Mouse (Mus musculus) fat pad, adult 2 months (tissue): ENCODE results near the gene Zfp13.

Experiments
- DNase-seq: peaks from one replicate; pipeline ENCODE4 v3.0.0-alpha.2; 2011; ENCODE audit warnings: low read depth, low spot score; ENCODE audit errors: extremely low read depth

Zfp13 gene

DNA sequence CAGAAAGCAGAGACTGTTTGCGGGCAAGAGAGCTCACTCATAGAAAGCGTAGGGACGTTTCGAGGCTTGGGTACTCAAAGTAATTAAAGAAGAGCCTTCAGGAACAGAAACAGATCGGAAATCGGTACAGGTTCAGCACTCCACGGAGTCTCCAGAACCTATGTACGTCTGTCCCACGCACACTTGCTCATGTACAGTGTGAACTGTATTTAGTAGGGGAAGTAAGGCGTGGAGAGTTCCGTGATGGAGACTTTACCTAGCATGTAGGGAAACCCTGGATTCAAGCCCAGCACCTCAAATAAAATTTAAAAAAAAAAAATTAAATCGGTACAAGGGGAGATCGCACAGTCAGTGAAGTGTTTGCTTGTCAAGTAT, 6.4 kb downstream of the Zfp13 start:
- no peak for DNase-seq

DNA sequence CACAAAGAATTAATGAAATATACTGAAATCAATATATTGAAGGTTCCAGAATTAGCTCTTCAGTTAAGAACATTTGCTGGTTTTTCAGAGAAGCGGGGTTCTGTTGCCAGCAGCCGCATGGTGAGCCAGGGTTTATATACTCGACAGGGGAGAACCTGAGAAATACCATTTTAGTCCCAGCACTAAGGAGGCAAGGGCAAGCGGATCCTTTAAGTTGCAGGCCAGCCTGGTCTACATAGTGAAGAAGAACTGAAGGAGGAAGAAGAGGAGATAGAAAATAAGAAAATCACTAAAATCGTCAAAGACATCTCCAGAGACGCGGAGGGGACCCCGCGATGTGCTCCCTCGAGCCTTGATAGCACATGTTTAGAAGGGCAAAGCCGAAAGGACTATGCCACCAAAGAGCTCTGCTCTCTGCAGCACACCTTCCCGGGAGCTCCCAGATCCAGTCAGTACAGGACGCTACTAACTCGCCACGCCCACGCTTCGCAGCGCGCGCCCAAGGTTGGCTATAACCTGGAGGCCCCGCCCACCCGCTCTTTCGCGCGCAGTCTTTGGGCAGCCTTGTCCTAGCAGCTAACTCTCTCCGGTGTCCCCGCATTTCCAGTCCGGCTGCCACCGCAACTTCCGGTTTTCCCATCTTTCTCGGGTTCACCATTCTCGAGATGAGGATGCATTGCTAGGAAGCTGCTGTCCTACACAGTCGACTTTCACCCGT, 6.9 kb downstream of the Zfp13 start:
- peak; percentile 61 for DNase-seq

DNA sequence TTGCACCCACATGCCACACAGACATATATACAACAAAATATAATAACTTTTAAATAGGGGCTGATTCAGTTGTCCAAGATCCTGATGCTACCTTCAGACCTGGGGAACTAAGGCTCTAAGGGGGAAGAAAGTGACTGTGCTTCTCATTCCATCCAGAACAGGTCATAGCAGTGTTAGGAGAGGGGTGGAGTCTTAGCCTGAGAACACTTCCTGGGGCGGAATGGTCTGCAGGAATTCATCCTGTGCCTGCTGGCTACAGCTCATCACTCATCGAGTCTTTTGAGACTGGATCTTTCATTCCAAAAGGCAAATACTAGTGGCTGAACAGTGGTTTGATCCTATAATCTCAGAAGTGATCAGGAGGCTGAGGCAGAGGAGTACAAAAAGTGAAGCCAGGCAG, 12.0 kb downstream of the Zfp13 start:
- DNase-seq = no peak

DNA sequence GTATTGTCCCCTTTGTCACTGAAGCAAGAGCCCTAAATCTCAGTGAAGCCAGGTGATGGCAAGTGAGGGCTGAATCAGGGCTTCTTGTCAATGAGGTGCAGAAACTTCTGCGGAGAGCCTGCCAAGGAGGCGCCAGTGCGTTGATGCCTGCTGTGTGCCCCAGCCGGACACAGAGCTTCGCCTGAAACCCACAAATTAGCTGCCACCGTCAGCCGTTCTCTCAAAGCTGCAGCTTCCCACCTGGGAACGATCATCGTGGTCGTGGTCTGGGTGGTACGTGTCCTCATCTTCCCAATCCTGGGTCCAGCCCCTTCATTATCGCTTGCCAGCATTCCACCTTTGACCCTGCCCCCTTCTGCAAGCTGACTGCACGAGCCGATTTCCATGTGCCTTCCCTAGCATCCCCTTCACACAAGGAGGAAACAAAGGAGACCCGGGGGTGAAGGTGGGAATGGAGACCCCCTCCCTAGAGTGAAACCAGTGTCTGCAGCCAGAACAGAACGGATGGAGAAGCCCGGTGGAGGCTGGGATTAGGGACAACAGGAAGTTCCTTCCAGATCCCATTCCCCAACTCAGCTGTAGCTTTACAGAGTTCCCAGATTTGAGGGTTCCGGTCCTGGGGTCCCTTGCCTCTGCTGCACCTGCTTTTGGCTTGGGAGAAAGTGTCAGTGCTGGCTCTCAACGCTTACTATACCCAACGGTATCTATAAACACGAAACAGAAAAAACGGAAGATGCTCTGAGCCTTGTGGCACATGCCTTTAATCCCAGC, 13.4 kb downstream of the Zfp13 start:
- DNase-seq = no peak

DNA sequence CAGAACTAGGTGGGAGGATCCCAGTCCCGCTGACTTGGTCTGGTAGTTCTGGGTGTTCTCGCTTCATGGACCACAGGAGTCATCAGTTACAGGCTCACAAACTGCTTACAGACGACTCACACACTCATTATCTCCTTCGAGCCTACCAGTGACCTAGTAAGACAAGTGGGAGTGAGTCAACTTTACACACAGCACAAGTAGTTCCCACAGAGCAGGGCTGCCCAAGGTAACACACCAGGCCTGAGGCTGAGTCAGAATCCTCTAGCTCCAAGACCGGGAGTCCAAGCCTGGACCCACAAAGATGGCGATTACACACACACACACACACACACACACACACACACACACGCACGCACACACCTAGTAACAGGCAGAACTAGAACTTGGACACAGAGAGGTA, 14.5 kb downstream of the Zfp13 start:
- DNase-seq = no peak

DNA sequence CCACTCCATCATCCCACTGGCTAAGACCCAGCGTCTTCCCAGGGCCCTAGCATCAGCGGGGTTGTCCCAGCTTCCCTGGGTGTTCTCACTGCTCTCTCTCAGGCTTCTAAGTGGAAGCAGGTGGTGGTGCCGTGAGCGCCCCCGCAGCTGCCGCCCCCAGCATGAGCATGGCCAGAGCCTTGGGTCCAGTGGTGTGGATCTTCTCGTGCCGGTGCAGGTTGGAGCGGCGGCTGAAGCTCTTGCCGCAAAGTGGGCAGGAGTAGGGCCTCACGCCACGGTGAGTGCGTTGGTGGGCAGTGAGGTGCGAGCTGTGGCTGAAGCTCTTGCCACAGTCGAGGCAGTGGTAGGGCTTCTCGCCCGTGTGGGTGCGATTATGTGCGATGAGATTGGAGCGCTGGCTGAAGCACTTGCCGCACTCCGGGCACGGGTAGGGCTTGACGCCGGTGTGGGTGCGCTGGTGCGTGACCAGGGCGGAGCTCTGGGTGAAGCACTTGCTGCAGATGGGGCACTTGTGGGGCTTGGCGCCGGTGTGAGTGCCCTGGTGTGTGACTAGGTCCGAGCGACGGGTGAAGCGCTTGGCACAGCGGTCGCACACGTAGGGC, 23.2 kb downstream of the Zfp13 start:
- no peak for DNase-seq

DNA sequence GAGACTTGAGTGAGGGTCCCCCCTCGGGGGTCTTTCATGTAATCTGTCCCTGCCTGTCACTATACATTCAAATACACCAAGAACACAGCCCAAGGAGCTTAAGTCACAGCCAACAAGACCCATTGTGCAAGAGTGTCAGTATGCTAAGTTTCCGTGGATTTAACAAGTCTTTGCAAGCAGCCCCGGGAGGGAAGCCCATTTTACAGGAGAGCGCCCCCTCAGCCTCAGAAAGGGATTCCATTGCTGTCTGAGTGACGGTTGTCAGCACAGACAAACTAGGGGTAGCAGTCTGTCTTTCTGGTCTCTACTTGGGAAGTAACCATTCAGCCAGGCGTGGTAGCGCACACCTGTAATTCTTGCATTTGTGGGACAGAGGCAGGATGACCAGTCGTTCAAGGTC, 25.2 kb downstream of the Zfp13 start:
- no peak for DNase-seq

DNA sequence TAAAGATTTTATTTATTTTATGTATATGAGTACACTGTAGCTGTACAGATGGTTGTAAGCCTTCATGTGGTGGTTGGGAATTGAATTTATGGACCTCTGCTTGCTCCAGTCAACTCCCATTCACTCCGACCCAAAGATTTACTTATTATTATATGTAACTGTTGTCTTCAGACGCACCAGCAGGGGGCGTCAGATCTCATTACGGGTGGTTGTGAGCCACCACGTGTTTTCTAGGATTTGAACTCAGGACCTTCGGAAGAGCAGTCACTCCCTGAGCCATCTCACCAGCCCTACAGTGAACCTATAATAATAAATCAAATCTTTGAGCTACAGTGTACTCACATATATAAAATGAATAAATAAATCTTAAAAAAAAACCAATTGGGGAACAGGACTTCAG, 27.2 kb downstream of the Zfp13 start:
- no peak for DNase-seq

DNA sequence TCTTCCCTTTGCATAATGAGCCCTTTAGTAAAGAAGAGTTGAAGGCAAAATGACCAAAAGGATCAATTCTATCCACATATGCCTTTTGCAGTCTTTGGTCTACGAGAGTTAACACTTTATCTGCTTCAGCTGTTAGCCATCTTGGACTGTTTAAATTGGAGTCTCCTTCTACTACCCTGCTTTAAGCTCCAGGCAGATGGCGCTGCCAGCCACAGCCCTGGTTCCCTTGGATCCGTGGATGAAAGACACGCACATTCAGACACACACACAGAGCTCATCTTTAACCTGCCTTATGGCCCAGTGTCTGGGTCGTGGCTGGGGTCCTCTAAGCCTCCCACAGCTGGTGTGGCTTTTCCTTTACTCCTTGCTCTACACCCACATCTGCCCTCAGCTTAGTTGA, 28.2 kb downstream of the Zfp13 start:
- DNase-seq = no peak

DNA sequence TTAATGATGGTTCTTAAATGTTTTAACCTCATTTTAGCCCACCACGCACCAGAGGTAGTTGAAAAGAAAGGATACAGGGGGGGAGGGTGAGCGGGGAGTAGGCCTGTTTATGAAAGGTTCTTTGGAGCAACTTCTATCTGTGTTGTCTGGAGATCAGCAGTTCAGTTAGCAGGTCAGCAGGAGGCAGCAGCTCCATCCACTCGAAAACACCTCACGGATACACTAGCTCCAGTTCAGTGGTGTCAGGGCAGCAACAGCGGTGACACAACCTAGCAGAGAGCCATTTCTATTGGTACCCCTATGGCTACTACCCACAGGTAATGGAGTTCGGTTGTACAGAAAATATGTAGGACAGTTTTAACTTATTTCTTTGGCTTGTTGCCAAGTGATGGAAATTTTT, 29.3 kb downstream of the Zfp13 start:
- DNase-seq = no peak

DNA sequence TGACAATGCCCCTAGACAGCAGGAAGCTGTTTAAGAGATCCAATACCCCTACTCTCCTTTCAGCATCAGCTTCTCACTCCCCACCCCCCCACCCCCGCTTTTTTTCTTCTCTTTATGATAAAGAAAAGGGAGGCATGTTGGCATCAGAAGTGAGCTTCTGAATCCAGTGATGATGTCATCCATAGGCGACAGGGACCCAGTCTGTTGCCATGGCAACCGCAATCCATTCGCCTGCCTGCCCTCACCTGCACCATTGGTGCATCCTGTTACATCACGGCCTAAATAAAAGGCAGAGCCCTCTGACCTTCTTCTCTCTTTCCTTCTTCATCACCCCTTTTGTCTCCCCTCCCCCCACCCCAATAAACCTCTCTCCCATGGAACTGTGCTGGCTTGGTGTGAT, 30.9 kb downstream of the Zfp13 start:
- DNase-seq = no peak

DNA sequence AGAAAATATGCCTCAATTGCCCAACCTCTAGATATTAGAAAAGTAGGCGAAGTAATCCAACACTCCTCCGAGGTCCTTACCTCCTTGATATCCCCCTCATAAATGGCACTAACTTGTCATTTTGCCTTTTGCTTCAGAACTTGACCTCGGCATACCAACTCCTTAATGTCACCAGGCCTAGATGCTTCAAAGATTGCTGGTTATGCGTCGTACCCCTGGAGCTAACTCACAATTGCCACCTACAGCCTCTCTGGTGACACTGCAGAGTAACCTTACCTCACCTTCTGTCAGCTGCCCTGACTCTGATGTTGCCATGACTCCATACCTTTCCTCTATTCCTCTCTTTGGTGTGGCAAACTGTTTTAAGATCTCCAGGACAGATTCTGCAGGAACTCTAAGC, 32.5 kb downstream of the Zfp13 start:
- DNase-seq = no peak

DNA sequence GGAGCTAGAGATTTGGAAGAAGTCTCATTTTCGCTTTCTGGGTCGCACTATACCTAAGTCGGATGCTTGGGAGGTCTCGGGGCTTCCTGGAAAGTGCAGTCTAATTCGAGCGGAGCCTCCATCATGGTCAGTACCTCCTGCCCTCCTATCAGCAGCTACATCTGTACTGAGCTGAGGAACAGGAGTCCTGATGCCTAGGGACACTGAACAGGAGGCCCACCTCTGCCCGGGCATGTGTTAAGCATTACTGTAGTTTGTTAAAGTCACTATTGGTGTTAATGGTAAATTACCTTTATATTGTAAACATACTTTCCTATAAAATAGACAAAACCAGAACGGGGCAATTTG, 34.9 kb downstream of the Zfp13 start:
- no peak for DNase-seq

DNA sequence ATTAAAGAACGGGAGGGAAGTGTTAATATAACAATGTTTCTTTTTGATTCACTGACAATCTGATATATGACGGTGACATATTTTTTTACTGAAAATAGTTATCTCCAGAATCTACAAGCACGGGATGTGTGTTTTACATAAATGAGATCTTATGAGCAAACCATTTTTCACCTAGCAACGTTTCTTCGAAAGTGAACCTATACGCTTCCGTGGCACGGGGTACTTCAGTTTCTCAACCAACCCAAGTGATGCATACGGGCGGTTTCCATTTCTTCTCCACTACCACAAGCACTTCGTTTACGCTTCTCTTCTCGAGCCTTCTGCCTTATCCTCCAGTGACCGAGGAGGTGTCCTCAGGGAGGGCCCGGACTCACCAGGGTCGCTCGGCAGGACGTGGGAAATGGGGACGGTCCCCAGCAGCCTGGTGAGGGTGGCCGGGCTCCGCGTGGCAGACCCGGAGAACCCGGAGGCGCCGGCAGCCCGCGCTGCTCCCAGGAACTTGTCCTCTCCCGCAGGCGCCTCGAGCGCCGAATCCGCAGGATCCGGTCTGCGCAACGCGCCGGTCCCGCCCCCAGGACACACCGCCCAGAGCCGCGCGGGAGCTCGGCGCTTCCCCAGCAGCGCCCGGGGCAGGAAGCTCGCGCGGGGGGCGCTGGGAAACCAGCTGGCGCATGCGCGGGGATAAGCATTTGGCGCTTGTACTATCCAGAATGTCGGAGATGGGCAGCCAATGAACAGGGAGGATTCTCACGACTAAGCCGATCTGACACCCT, 35.5 kb downstream of the Zfp13 start, which contains the start of gene Zfp213:
TSS of gene Zfp213 (minus strand) at position 644 of the 773 bp plus-strand sequence.
- DNase-seq = no peak

DNA sequence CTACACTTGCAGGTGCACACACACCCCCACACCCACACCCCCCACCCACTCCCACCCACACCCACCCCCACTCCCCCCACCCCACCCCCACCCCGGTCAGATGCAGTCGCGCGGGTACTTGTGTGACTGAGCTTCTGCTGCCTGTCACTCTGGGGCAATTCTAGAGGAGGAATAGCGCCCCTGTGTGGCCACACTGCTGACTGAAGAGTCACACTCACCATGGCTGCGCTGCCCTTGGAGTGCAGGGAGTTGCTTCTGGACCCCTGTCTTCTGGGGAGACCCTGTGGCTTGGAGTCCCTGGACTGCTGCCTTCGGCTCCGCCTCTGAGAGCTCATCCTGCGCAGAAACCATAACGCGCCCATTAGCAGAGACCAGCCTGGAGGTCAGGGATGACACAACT, 39.5 kb downstream of the Zfp13 start:
- no peak for DNase-seq

DNA sequence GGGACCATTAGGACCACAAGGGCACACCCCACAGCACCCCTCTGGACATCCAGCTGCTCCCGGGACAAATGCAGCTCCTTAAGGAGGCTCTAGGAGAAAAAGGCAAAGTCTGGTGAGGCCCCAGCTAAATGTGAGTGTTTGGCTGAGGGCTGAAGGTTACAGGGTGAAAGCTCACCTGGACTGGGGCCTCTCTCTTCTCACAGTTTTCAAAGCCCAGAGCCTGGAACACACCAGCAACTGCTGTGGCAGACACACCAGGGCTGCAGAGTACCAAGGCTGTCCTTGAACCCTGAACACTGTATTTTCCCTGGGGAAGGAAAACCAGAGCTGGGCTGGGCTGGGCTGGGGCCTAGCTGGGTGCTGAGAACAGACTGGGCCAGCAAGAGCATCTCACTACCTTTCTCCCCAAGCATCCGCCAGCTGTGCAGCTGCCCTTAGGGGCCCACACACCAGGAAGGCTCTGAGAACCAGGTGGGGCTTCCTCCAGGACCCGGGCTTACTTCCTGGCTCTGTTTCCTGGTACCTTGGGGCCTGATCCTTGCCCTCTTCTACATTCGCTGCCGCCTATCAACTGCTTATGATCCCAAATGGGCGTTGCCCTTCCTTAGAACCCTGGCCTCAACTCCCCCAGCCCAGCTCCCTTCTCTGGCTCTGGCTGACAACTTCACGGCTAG, 43.9 kb downstream of the Zfp13 start:
- DNase-seq = no peak

DNA sequence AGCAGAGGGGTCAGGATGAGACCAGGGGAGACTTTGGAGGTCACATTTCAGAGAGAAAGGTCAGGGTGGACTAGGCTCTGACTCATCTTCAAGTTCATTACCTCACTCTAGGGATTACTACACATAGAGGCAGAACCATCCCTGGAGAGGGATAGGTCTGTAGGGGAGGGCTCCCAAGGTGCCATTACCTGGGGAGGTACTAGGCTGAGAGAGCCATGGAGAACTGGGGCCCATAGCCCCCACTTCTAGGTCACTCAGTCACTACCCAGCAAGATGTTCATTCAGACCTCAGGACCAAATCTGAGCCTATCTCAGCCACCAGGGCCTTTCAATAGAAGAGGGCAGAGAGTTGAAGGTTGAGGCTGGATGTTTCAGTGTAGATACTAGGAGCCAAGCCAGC, 45.0 kb downstream of the Zfp13 start:
- DNase-seq = no peak

DNA sequence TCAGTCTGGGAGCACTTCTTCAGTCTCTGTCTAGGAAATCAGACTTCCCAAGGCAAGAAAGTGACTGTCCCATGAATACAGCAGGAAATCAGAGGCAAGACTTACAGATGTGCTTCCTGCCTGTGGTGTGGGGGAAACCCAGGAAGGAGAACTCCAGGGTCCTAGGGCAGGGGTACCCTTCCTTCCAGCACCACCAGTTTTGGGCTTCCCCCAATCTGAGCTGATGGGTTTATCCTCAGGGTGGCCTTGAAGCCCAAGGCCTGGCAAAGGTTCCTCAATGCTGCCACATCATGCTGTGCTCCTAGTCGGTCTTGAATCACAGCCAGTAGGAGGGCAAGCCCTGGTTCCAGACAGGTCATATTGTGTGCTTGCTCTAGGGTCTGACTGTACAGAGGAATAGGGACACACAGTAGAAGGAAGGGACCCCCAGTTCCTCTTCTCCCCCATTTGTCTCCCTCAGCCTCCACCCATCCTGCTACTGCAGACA, 45.6 kb downstream of the Zfp13 start:
- DNase-seq = no peak

DNA sequence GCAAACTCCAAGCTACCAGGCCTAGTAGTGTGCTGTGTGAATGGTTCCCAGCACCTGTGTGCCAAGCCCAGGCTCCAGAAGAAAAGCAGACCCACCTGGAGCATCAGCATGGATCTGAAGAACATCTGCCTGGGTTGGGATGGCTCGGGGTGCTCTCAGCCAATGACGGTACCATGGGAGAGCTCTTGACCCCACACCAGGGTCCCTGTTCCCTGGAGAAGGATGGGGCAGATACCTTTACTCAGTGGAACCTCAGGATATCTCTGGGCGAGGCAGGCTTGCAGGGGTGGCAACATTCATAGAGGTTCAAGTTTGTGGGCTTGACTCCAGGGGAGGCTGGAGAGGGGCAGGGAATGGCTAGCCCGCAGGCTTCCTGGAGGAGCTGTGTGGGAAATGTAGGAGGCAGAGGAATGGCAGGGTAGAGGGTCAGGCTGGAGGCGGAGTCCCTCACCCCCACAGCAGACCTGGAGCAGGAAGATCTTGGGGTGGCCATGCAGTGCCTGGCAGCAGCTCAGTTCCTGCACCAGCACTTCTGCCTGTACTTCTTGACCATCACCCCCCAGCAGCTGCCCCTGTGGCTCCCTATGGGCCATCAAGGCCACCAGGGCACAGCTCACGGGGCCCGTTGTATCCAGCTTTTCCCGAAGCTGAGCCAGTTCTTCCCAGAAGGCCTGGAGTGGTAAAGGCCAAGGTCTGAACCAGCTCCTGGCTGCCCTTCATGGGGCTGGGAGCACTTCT, 46.2 kb downstream of the Zfp13 start:
- DNase-seq = no peak

DNA sequence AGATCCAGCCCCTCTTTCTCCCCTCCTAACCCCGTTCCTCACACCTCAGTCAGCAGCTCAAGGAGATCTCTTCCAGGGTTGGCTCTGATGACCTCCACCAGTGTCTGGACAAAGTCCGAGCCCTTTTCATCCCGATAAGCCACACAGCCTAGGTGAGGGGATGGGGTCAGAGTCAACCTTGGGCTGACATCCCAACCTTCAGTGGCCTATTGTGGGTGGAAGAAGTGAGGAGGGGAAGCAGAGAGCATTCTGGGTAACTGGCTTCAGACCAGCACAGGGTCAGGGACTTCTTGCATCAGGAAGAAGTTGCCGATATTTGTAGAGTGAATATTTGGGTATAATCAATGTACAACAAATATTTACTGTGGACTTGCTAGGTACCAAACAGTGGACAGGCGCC, 47.3 kb downstream of the Zfp13 start:
- DNase-seq = no peak
